Mouse (Mus musculus) liver, embryonic 14.5 days (tissue): Measurements from ENCODE around the gene Fuca1. TPM values are rescaled to one million over a fixed set of nuclear protein-coding genes. Genes with fewer than 3 reads are reported as not detected.
A peak's percentile ranks its signal among the peaks of the same experiment; 100 is the strongest.
"Not testable (repeated sequence)": the region's sequence is repeated elsewhere in the genome, so short reads cannot be mapped to it uniquely, and the experiment has no call there.

Experiments used
- ATAC-seq: fragments of 200-750 bp; cut with Nextera tagmentation; 2 replicates; pipeline ENCODE4 v1.8.0; 2017; ENCODE audit warnings: moderate number of reproducible peaks, mild to moderate bottlenecking, moderate library complexity; ENCODE audit not compliant: insufficient read depth
- DNase-seq, 3 experiments: peaks; one replicate each; pipeline ENCODE4 v3.0.0-alpha.2; 2012 to 2013; ENCODE audit warnings: low read depth in 3 of 3, low spot score in 3 of 3
- H3K27ac ChIP-seq: fragments of 300-500 bp; sonication (generic); 2 replicates; pipeline ENCODE4 v1.5.1; 2014; ENCODE audit warnings: moderate library complexity, mild to moderate bottlenecking, control low read depth, inconsistent platforms
- H3K27me3 ChIP-seq: fragments of 300-500 bp; sonication (generic); 2 replicates; pipeline ENCODE4 v1.6.1; 2014; ENCODE audit warnings: mild to moderate bottlenecking, low read length, moderate library complexity; ENCODE audit not compliant: control insufficient read depth, insufficient read depth
- H3K36me3 ChIP-seq: fragments of 300-500 bp; sonication (generic); replicated peaks from 2 replicates; pipeline ENCODE4 v1.6.1; 2014; ENCODE audit warnings: low read depth; ENCODE audit not compliant: control insufficient read depth, insufficient read depth
- H3K4me1 ChIP-seq, 2 experiments: fragments of 200-500 bp in 1 of 2; fragments of 300-500 bp in 1 of 2; sonication (generic) in 1 of 2; replicated peaks; 2 replicates each; pipeline ENCODE4 v1.6.1; 2012 to 2014; ENCODE audit warnings: antibody characterized with exemption in 1 of 2, inconsistent platforms in 1 of 2, low read length in 1 of 2; ENCODE audit not compliant: control insufficient read depth in 2 of 2, insufficient read depth in 2 of 2
- H3K4me2 ChIP-seq: fragments of 300-500 bp; sonication (generic); 2 replicates; pipeline ENCODE4 v1.6.1; 2014; ENCODE audit warnings: low read depth, mild to moderate bottlenecking, control low read depth, moderate library complexity
- H3K4me3 ChIP-seq, 2 experiments: fragments of 200-500 bp in 1 of 2; fragments of 300-500 bp in 1 of 2; sonication (generic) in 1 of 2; 2 replicates each; pipeline ENCODE4 v1.5.1; 2012 to 2014; ENCODE audit warnings: low read depth in 2 of 2, low read length in 2 of 2, mild to moderate bottlenecking in 2 of 2, control low read depth in 1 of 2, inconsistent platforms in 1 of 2, moderate library complexity in 1 of 2; ENCODE audit not compliant: insufficient read depth in 1 of 2
- H3K9ac ChIP-seq: fragments of 300-500 bp; sonication (generic); replicated peaks from 2 replicates; pipeline ENCODE4 v1.6.1; 2014; ENCODE audit warnings: mild to moderate bottlenecking, control low read depth, moderate library complexity
- H3K9me3 ChIP-seq: fragments of 300-500 bp; sonication (generic); 2 replicates; pipeline ENCODE4 v1.6.1; 2016; ENCODE audit warnings: low read length, mixed read lengths; ENCODE audit not compliant: control insufficient read depth
- CTCF ChIP-seq: IDR thresholded peaks from 2 replicates; pipeline ENCODE4 v1.5.1; 2016; ENCODE audit warnings: antibody characterized with exemption, low read depth, control low read depth
- EP300 ChIP-seq: IDR thresholded peaks from 2 replicates; pipeline ENCODE4 v1.6.1; 2016; ENCODE audit warnings: antibody characterized with exemption, low read depth
- WGBS: fragments of 180-500 bp; shearing (Covaris S2); extraction: QIAGEN DNeasy Blood & Tissue Kit; methylation state at CpG from one replicate; pipeline ENCODE4 v1.1.7; 2014; ENCODE audit not compliant: insufficient replicate concordance; 5-methylcytosine and 5-hydroxymethylcytosine counted together
- polyA plus RNA-seq, 2 experiments: library from polyadenylated mRNA; depleted of rRNA in 1 of 2; stranded (reverse) in 1 of 2; unstranded in 1 of 2; fragments of >200 nt; fragmentation: Nextera tagmentation in 1 of 2; extraction: Ambion mirVana in 1 of 2; gene quantifications; 2 replicates each; pipeline versions ENCODE4 v1.2.1 to v1.2.3; 2012 to 2014

Gene Fuca1
- polyA plus RNA-seq, 2 experiments: 12.0 to 19.0 TPM

DNA sequence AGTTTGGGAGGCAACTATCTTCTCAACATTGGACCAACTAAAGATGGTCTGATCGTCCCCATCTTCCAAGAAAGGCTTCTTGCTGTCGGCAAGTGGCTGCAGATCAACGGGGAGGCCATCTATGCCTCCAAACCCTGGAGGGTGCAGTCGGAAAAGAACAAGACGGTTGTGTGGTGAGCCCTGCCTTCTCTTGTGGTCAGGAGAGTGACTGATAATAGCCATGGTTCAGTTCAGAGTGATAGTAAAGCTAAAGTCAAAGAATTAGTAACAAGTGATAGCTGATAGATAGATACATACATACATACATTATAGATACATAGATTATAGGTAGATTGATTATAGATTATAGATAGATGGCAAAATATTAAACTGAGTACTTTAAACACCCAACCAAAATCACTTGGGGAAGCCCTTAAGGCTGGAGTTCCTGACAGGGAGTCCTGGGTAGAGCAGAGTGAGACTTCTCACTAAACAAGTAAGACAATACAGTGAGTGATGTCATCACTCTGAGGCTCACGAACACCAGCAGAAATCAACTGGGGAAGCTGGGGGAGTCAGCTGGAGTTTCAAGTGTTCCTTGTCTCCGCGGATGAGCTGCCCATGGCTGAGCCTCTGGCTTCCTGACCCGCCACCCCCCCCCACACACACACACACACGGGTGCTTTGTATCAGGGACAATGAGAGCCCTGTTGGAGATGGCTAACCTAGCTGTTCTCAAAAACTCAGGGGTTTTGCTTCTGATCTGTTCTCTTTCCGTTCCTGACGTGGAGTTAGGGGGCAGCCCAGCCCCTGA is 14.4 kb downstream of the Fuca1 start:
- Histone ChIP-seq H3K36me3 (peaks cover 8% of the 10 kb centered on the region), H3K4me1 (peaks cover 11 to 36% of the 10 kb centered on the region in 2 experiments; a peak in 3 of 4 replicates), H3K9me3 (no peaks in the 10 kb centered on the region), H3K27ac (peak overlapping the region; percentile 41), H3K9ac (no peak overlapping the region), H3K27me3 (no peaks in the 10 kb centered on the region), H3K4me3 (no peak overlapping the region), H3K4me2 (peak overlapping the region; percentile 28)
- ATAC-seq (peak; percentile 62; the same call in 1 of the 2 replicates), DNase-seq (no peak)
- TF ChIP-seq CTCF (no peak), EP300 (peak; percentile 23; the same call in 1 of the 2 replicates)
- 13% methylated on average over 12 of the region's 12 CpGs for WGBS

DNA sequence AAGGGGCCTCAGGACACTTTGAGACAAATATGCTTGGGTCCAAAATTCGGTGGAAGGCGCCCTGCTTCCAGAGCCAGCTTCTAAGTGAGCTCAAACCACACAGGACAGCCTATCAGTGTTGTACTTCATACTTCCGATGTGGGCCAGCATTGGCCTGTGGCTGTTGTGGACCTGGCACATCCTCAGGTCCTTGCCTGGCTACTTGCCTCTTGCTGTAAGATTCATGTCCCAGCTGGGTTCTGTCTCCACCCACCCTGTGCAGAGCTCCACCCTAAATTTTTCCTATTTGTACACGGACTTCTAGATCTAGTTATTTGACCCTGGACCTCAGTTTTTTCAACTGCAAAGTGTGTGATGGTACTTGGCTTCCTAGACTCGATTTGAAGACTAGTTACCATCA is 15.0 kb downstream of the Fuca1 start:
- H3K36me3 ChIP-seq: peaks cover 8% of the 10 kb centered on the region
- ATAC-seq: no peak
- WGBS: 31% methylated on average over 5 of the region's 5 CpGs
- H3K9ac ChIP-seq: no peak overlapping the region
- H3K9me3 ChIP-seq: no peaks in the 10 kb centered on the region
- no peak for TF ChIP-seq CTCF
- TF ChIP-seq EP300: no peak
- no peak overlapping the region; the same call in 1 of the 2 replicates for H3K27ac ChIP-seq
- H3K4me3 ChIP-seq: no peak overlapping the region
- no peak for DNase-seq
- H3K27me3 ChIP-seq: no peaks in the 10 kb centered on the region
- peak overlapping the region; percentile 28 for H3K4me2 ChIP-seq
- peaks cover 11 to 36% of the 10 kb centered on the region in 2 experiments; a peak in 3 of 4 replicates for H3K4me1 ChIP-seq

DNA sequence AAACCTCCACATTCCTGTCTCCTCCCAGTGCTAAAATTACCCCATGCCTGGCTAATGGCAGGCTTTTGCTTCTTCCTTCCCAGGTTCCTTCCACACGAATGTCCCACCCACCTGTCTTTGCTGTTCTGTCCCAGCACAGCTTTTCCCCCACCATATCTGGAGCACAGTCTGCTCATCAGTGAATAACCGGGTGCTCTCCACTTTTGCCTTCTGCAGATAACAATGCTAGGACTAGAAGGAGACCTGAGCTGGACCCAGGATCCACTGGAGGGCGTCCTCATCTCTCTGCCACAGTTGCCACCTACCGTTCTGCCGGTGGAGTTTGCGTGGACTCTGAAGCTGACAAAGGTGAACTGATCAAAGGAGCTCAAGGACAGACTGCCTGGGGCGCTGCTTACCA is 18.3 kb downstream of the Fuca1 start:
- H3K27ac ChIP-seq: no peak overlapping the region
- TF ChIP-seq CTCF (peak; percentile 47; the same call in 1 of the 2 replicates), EP300 (no peak)
- no peak overlapping the region for H3K4me2 ChIP-seq
- 40% methylated on average over 7 of the region's 7 CpGs for WGBS
- H3K9ac ChIP-seq: no peak overlapping the region
- peaks cover 11 to 40% of the 10 kb centered on the region in 2 experiments; a peak in 3 of 4 replicates for H3K4me1 ChIP-seq
- H3K36me3 ChIP-seq: peaks cover 2% of the 10 kb centered on the region; the same call in 1 of the 2 replicates
- no peak for DNase-seq
- H3K4me3 ChIP-seq: no peak overlapping the region
- no peaks in the 10 kb centered on the region for H3K9me3 ChIP-seq
- ATAC-seq: peak; percentile 55; the same call in 1 of the 2 replicates
- H3K27me3 ChIP-seq: no peaks in the 10 kb centered on the region

DNA sequence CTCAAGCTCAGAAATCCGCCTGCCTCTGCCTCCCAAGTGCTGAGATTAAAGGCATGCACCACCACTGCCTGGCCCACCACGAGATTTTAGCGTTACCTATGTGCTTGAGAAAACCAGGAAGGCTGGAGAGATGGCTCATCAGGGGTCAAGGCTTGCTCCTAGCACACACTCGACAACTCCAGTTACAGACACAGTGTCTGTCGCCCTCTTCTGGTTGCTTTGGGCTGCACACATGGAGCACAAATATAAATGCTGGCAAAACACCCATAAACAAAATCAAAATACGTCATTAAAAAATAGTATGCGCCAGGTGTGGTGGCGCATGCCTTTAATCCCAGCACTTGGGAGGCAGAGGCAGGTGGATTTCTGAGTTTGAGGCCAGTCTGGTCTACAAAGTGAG is 20.5 kb downstream of the Fuca1 start:
- not testable (repeated sequence) for H3K36me3 ChIP-seq, H3K9ac ChIP-seq, H3K4me2 ChIP-seq, H3K27me3 ChIP-seq, H3K4me3 ChIP-seq, ATAC-seq, H3K9me3 ChIP-seq, DNase-seq, H3K27ac ChIP-seq
- WGBS: 75% methylated on average over 8 of the region's 8 CpGs
- TF ChIP-seq CTCF: peak; percentile 81
- peaks cover 4 to 23% of the 10 kb centered on the region in 2 experiments for H3K4me1 ChIP-seq

DNA sequence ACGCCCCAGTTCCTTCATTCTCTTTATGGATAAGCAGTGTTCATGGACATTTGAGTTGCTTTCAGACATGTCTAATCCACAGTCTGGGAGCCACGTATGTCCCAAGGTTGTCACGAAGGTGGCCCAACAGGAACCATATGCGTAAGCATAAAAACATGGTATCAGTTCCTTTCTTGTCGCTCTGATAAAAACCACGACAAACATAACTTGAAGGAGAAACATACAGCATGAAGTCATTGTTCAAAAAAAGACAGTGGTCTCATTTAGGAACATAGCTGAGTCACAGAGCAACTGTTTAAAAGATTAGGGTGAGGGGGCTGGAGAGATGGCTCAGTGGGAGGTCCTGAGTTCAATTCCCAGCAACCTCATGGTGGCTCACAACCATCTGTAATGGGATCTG is 21.7 kb downstream of the Fuca1 start:
- DNase-seq (no peak), ATAC-seq (no peak)
- H3K4me3 ChIP-seq: no peak overlapping the region
- no peaks in the 10 kb centered on the region for H3K9me3 ChIP-seq
- TF ChIP-seq CTCF: no peak
- no peak for TF ChIP-seq EP300
- no peak overlapping the region for H3K27ac ChIP-seq
- no peak overlapping the region for H3K4me2 ChIP-seq
- WGBS: 44% methylated on average over 6 of the region's 6 CpGs
- H3K27me3 ChIP-seq: no peaks in the 10 kb centered on the region
- H3K36me3 ChIP-seq: peaks cover 2% of the 10 kb centered on the region; the same call in 1 of the 2 replicates
- peaks cover 4 to 19% of the 10 kb centered on the region in 2 experiments for H3K4me1 ChIP-seq
- H3K9ac ChIP-seq: no peak overlapping the region
